Mouse (Mus musculus): ENCODE results near the gene Ndufaf3.

Ndufaf3 gene

DNA sequence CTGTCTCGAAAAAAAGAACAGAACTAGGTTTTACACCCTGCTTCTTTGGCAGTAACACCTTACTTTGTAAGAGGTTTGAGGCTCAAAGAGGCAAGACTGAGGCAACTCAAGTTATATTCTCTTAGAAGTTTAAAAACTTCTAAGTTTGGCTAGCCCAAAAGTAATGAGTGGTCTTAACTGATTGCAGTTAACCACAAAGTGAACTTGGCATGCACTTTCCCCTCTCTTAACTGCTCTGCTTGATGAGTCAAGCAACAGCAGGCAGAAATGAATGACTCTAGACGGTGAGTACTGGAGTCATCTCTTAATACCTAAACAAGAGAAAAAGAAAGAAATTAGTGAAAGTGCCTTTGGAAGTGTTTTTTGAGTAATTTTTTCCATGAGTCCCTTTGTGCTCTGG lies 45.6 kb downstream of the Ndufaf3 start:
- no peak for DNase-seq (ENCODE audit: low read depth in 2 of 2, low spot score in 2 of 2)

- DNase-seq (ENCODE audit: low read depth in 2 of 2, low spot score in 2 of 2): peak in 1 of 2 experiments; percentile 52
Measured at GRCm38 (mm10) chr9:108517931-108518332, 49.3 kb downstream of the Ndufaf3 start.

DNA sequence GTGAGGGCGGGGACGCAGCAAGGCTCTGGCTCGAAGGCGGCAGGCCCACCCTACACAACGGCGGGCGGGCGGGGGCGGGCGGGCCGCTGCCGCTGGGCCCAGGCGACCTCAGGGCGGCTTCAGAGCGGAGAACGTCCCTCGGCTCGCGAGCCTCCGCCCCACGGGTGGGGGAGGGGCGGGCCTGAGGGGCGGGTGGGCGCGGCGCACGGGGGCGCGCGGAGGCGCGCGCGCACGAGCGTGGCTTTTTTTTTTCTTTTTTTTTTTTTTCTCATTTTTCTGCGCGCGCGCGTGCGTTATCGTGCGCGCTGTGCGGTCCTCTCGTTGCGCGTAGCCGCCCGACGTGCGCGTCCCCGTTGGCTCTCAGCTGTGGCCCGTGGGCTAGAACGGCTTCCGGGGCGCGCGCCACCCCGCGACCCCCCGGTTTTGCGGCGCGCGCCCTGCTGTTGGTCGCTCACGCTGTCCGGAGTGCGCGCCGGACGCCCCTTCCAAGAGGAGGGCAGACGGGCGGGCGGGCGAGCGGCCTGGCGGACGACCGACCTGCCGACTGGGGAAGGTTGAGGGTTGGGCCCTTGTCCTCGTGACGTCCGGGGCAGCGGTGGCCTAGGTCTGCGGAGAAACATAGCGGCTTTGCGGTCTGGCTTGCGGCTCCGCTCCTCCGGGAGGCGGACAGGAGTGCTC lies 49.8 kb downstream of the Ndufaf3 start:
- DNase-seq (ENCODE audit: low read depth in 2 of 2, low spot score in 2 of 2): peak; percentile 55 to 69

- DNase-seq (ENCODE audit: low read depth in 2 of 2, low spot score in 2 of 2): peak; percentile 89 to 92
Measured at GRCm38 (mm10) chr9:108516380-108517251, 50.6 kb downstream of the Ndufaf3 start, which contains the start of gene Qrich1. Qrich1 (plus strand) TSS chr9:108516806.
